Mouse (Mus musculus) myocyte (in vitro differentiated cells): ENCODE measurements around the gene Zdhhc25.

Source experiments
- CEBPB ChIP-seq: IDR thresholded peaks from 2 replicates; pipeline ENCODE4 v1.6.1; 2011; ENCODE audit warnings: mild to moderate bottlenecking, moderate library complexity; ENCODE audit not compliant: poor library complexity, insufficient read depth, severe bottlenecking
- E2F4 ChIP-seq: IDR thresholded peaks from one replicate; pipeline ENCODE4 v1.6.1; 2011; ENCODE audit warnings: mild to moderate bottlenecking, control low read depth, moderate library complexity; ENCODE audit not compliant: insufficient read depth
- MAX ChIP-seq: IDR thresholded peaks from one replicate; pipeline ENCODE4 v1.6.1; 2011; ENCODE audit warnings: low read depth, mild to moderate bottlenecking, control low read depth
- MYOD1 ChIP-seq, 3 experiments: IDR thresholded peaks; one replicate each; pipeline ENCODE4 v1.6.1; 2011; ENCODE audit warnings: control low read depth in 2 of 3, low read depth in 2 of 3, mild to moderate bottlenecking in 2 of 3, moderate library complexity in 1 of 3; ENCODE audit not compliant: insufficient read length in 2 of 3, control insufficient read depth in 1 of 3
- MYOG ChIP-seq, 3 experiments: IDR thresholded peaks; one replicate each; pipeline ENCODE4 v1.6.1; 2011; ENCODE audit warnings: control low read depth in 2 of 3, low read depth in 2 of 3, mild to moderate bottlenecking in 2 of 3; ENCODE audit not compliant: insufficient read length in 2 of 3, control insufficient read depth in 1 of 3, insufficient read depth in 1 of 3
- POLR2A ChIP-seq: IDR thresholded peaks from one replicate; pipeline ENCODE4 v1.6.1; 2011; ENCODE audit warnings: low read depth, mild to moderate bottlenecking, control low read depth, moderate library complexity; ENCODE audit not compliant: insufficient read length
- POLR2AphosphoS2 ChIP-seq: IDR thresholded peaks from one replicate; pipeline ENCODE4 v1.6.1; 2011; ENCODE audit warnings: low read depth, control low read depth; ENCODE audit not compliant: insufficient read length
- REST ChIP-seq: IDR thresholded peaks from one replicate; pipeline ENCODE4 v1.6.1; 2011; ENCODE audit warnings: mild to moderate bottlenecking, control low read depth, moderate library complexity; ENCODE audit not compliant: insufficient read depth, insufficient read length
- SRF ChIP-seq: IDR thresholded peaks from one replicate; pipeline ENCODE4 v1.6.1; 2011; ENCODE audit warnings: low read depth; ENCODE audit not compliant: control insufficient read depth, insufficient read length
- TCF12 ChIP-seq: IDR thresholded peaks from one replicate; pipeline ENCODE4 v1.6.1; 2011; ENCODE audit warnings: mild to moderate bottlenecking, control low read depth; ENCODE audit not compliant: poor library complexity, insufficient read depth, severe bottlenecking
- TCF3 ChIP-seq: IDR thresholded peaks from one replicate; pipeline ENCODE4 v1.6.1; 2011; ENCODE audit warnings: low read depth, control low read depth; ENCODE audit not compliant: insufficient read length
- USF1 ChIP-seq: IDR thresholded peaks from one replicate; pipeline ENCODE4 v1.6.1; 2011; ENCODE audit warnings: low read depth, mild to moderate bottlenecking, control low read depth, moderate library complexity

DNA sequence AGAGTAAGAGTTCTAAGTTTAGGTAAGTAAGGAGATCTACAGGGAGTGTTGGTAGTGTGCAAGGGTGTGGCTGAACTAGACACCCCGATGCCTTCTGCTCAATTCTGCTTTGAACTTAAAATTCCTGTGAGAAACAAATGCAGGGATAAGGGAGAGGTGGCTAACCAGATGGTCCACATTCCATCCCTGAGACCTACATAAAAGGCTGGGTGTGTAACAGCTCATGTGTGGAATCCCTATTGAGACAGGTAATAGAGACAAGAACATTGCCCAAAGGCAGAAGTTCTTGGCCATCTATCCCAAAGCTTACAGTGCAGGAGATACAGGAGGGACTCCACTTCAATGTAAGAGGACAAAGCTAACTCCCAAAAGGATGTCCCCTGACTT is 3.6 kb downstream of the Zdhhc25 start:
- TF ChIP-seq POLR2A (no peak), USF1 (no peak), CEBPB (no peak), SRF (no peak), TCF12 (no peak), E2F4 (no peak), MAX (no peak), POLR2AphosphoS2 (no peak), MYOG (IDR thresholded peaks at IDR 0.05; ENCODE audit: control insufficient read depth in 1 of 3, insufficient read depth in 1 of 3, insufficient read length in 2 of 3, low read depth in 2 of 3) (no peak), MYOD1 (IDR thresholded peaks at IDR 0.05; ENCODE audit: control insufficient read depth in 1 of 3, insufficient read length in 2 of 3, low read depth in 2 of 3) (no peak), TCF3 (no peak), REST (no peak)
